Mouse (Mus musculus): ENCODE results near the gene Dcst1. TPM values are rescaled to one million over a fixed set of nuclear protein-coding genes. Genes with fewer than 3 reads are reported as not detected.

The Dcst1 gene
- total RNA-seq, 2 experiments from 2014 or later: 0.28 TPM; not detected in 1

- intact Hi-C loops (cut with DNase I): no loop called here
- no peak for TF ChIP-seq CTCF (IDR thresholded peaks at IDR 0.05)
- H3K4me3 ChIP-seq: peak within 1 kb of the TSS; percentile 87
- H3K27ac ChIP-seq: peak within 1 kb of the TSS; percentile 92
- DNase-seq (ENCODE audit: extremely low spot score in 1 of 2, low spot score in 2 of 2): peak; percentile 88 to 89
Measured at GRCm38 (mm10) chr3:89322514-89323165, 42.4 kb downstream of the Dcst1 start, which contains the start of gene Efna3. Efna3 (minus strand) TSS chr3:89322965.

- intact Hi-C loops (cut with DNase I): no loop called here
- no peak for TF ChIP-seq CTCF (IDR thresholded peaks at IDR 0.05)
Measured at GRCm38 (mm10) chr3:89322131-89322500, 42.9 kb downstream of the Dcst1 start.

GRCm38 (mm10) chr3:89321183-89322130 lies 43.6 kb downstream of the Dcst1 start:
- peak overlapping the region; percentile 87 for H3K4me3 ChIP-seq
- intact Hi-C loops (cut with DNase I): no loop called here
- no peak for TF ChIP-seq CTCF (IDR thresholded peaks at IDR 0.05)
- DNase-seq (ENCODE audit: extremely low spot score in 1 of 2, low spot score in 2 of 2): peak in 1 of 2 experiments; percentile 42
- peak overlapping the region; percentile 92 for H3K27ac ChIP-seq

More at GRCm38 (mm10) chr3:89322131-89322500, 42.9 kb downstream of the Dcst1 start:
- peak overlapping the region; percentile 87 for H3K4me3 ChIP-seq
- peak overlapping the region; percentile 92 for H3K27ac ChIP-seq
- DNase-seq (ENCODE audit: extremely low spot score in 1 of 2, low spot score in 2 of 2): no peak

GRCm38 (mm10) chr3:89320581-89321182 lies 44.4 kb downstream of the Dcst1 start:
- DNase-seq (ENCODE audit: extremely low spot score in 1 of 2, low spot score in 2 of 2): peak; percentile 57 to 63
- peak overlapping the region; percentile 87 for H3K4me3 ChIP-seq
- intact Hi-C loops (cut with DNase I): no loop called here
- peak overlapping the region; percentile 92 for H3K27ac ChIP-seq
- no peak for TF ChIP-seq CTCF (IDR thresholded peaks at IDR 0.05)

- peak overlapping the region; percentile 87 for H3K4me3 ChIP-seq
- peak overlapping the region; percentile 92 for H3K27ac ChIP-seq
- TF ChIP-seq CTCF (IDR thresholded peaks at IDR 0.05): no peak
- peak; percentile 58 to 61 for DNase-seq (ENCODE audit: extremely low spot score in 1 of 2, low spot score in 2 of 2)
- intact Hi-C loops (cut with DNase I): loop anchor here (5.0 kb wide), 2 partner anchors 168 to 538 kb away; no protein-coding TSS in a partner anchor
Measured at GRCm38 (mm10) chr3:89319591-89320350, 45.3 kb downstream of the Dcst1 start.

GRCm38 (mm10) chr3:89318971-89319590 lies 46.0 kb downstream of the Dcst1 start:
- TF ChIP-seq CTCF (IDR thresholded peaks at IDR 0.05): no peak
- Histone ChIP-seq H3K4me3 (peak overlapping the region; percentile 87), H3K27ac (peak overlapping the region; percentile 25)
- DNase-seq (ENCODE audit: extremely low spot score in 1 of 2, low spot score in 2 of 2): no peak
- intact Hi-C loops (cut with DNase I): loop anchor here (5.0 kb wide), 2 partner anchors 168 to 538 kb away; no protein-coding TSS in a partner anchor

- intact Hi-C loops (cut with DNase I): loop anchor here (5.0 kb wide), 2 partner anchors 169 to 539 kb away; no protein-coding TSS in a partner anchor
Measured at GRCm38 (mm10) chr3:89318316-89318715, 46.7 kb downstream of the Dcst1 start.

GRCm38 (mm10) chr3:89317246-89317645 lies 47.8 kb downstream of the Dcst1 start:
- Histone ChIP-seq H3K27ac (peak overlapping the region; percentile 44; the same call in 1 of the 2 replicates), H3K4me3 (no peak overlapping the region)
- intact Hi-C loops (cut with DNase I): loop anchor here (2.0 to 5.0 kb wide), 3 partner anchors 38 to 540 kb away; no protein-coding TSS in a partner anchor
- no peak for DNase-seq (ENCODE audit: extremely low spot score in 1 of 2, low spot score in 2 of 2)
- no peak for TF ChIP-seq CTCF (IDR thresholded peaks at IDR 0.05)

More at GRCm38 (mm10) chr3:89318316-89318715, 46.7 kb downstream of the Dcst1 start:
- no peak for TF ChIP-seq CTCF (IDR thresholded peaks at IDR 0.05)
- Histone ChIP-seq H3K4me3 (no peak overlapping the region), H3K27ac (peak overlapping the region; percentile 44)
- DNase-seq (ENCODE audit: extremely low spot score in 1 of 2, low spot score in 2 of 2): no peak

GRCm38 (mm10) chr3:89316833-89317232 lies 48.2 kb downstream of the Dcst1 start:
- TF ChIP-seq CTCF (IDR thresholded peaks at IDR 0.05): peak; percentile 95
- DNase-seq (ENCODE audit: extremely low spot score in 1 of 2, low spot score in 2 of 2): peak; percentile 86 to 90
- no peak overlapping the region; the same call in 1 of the 2 replicates for H3K27ac ChIP-seq
- intact Hi-C loops (cut with DNase I): loop anchor here (1.0 to 5.0 kb wide), 4 partner anchors 22 to 540 kb away; no protein-coding TSS in a partner anchor
- no peak overlapping the region for H3K4me3 ChIP-seq

Measured in left cerebral cortex, adult 2 months (tissue).